Mouse (Mus musculus): ENCODE data around the gene Lsp1. TPM values are rescaled to one million over a fixed set of nuclear protein-coding genes. Genes with fewer than 3 reads are reported as not detected.

Lsp1 gene
- polyA plus RNA-seq, 1 experiment = 48.0 TPM

DNA sequence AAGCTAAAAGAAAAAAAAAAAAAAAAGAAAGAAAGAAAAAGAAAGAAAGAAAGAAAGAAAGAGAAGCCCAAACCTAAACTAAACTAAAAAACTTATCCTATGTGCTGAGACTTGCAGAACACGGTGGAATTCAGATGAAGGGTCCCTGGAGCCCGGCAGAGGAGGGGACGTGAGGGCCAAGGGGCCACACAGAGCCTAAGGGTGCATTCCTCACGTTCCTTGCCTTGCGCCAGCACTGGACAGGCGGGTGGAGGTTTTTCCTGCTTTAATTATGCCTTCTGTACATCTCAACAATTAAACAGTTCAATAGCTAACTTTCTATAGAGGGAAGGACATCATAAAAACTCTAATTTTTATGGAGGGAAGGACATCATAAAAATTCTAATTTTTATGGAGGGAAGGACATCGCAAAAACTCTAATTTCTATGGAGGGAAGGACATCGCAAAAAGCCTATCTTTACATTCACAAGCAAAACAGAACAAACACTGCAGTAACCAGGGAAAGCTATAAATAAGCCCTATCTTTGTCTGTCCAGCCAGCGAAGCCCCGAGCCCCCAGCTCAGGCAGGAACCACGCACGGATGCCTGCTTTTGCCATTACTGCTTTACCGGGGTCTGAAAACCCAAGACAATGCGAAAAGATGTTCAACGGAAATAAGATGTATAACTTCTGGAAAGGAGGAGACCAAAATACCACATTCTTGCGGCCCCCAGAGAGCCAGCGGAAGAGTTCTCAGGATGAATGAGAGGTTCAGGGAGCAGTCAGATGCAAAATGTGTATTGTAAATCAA, 62.8 kb downstream of the Lsp1 start:
- TF ChIP-seq POLR2A (IDR thresholded peaks at IDR 0.05; ENCODE audit: low read depth, low read length) (no peak), CTCF (IDR thresholded peaks at IDR 0.05; ENCODE audit: extremely low read depth, insufficient read length, insufficient replicate concordance, low read depth, low read length) (no peak)
- H3K27me3 ChIP-seq (ENCODE audit: control insufficient read depth, insufficient read depth, low read length) = peaks cover 7% of the 10 kb centered on the region; the same call in 1 of the 2 replicates
- H3K36me3 ChIP-seq (ENCODE audit: control insufficient read depth, insufficient read depth, low read length) = no peaks in the 10 kb centered on the region
- no peak overlapping the region for H3K27ac ChIP-seq (ENCODE audit: insufficient read depth, low read depth, low read length)
- no peaks in the 10 kb centered on the region for H3K4me1 ChIP-seq (ENCODE audit: control insufficient read depth, insufficient read depth, insufficient read length, low read length)
- 69% methylated on average over 17 of the region's 17 CpGs for WGBS
- no peak overlapping the region for H3K4me3 ChIP-seq (ENCODE audit: low read depth, low read length)

DNA sequence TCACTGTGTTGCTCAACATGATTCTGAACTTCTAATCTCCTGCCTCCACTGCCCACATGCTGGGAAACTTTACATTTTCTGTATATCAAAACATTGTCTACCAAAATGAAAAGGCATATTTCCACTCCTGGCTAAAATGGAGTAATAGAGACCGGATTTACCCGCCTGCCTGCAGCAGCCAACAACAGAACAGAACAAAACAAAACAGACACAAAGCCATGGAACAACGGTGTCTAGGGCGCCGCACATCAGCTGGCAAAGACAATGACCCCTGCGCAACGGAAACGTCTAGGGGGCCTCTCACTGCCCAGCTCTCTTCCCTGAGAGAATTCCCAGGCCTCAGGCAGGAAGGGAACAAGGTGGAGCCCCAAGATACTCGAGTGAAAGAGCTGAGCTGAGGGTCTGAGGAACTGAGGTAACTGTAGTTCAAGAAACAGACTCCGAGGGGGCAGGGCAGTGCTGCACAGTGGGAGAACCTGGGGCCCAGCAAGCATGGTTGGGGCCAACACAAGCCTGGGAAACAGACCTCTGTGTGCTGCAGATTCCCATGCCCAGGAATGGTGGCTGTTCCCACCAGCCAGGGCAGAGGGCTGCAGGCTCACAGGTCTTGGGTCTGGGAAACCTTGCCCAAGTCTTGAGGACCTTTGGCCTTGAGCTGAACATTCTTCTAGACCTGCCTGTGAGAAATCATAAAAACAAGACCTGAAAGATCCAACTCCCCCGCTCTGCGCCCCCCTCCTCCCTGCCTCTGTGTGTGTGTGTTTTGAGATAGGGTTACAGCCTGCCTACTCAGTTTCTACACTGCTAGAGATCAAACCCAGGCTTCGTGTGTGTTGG, 65.0 kb downstream of the Lsp1 start:
- Histone ChIP-seq H3K4me1 (ENCODE audit: control insufficient read depth, insufficient read depth, insufficient read length, low read length) (no peaks in the 10 kb centered on the region), H3K27ac (ENCODE audit: insufficient read depth, low read depth, low read length) (no peak overlapping the region)

DNA sequence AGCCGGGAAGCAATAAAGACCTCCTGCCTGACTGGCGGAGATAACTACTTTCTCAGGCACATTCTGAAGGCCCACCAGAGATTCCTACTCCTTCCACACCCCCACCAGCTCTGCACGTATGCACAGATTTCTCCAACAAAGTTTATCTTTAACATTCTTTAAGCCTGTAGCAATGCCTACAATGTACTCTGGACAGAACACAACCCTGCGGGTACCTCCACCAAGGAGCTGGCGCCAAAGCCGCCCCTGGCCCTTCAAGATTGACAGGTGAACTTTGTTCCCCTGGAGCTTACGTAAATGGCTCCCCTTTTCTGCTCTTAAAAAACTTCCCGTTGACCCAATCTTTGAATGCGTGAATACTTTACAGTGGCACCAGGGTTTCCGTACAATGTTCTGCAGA, 68.7 kb downstream of the Lsp1 start:
- Histone ChIP-seq H3K27ac (ENCODE audit: insufficient read depth, low read depth, low read length) (no peak overlapping the region), H3K4me3 (ENCODE audit: low read depth, low read length) (no peak overlapping the region), H3K4me1 (ENCODE audit: control insufficient read depth, insufficient read depth, insufficient read length, low read length) (peaks cover 10% of the 10 kb centered on the region), H3K36me3 (ENCODE audit: control insufficient read depth, insufficient read depth, low read length) (no peaks in the 10 kb centered on the region), H3K27me3 (ENCODE audit: control insufficient read depth, insufficient read depth, low read length) (peaks cover 11% of the 10 kb centered on the region)
- 32% methylated on average over 10 of the region's 10 CpGs for WGBS
- TF ChIP-seq POLR2A (IDR thresholded peaks at IDR 0.05; ENCODE audit: low read depth, low read length) = no peak
- TF ChIP-seq CTCF (IDR thresholded peaks at IDR 0.05; ENCODE audit: extremely low read depth, insufficient read length, insufficient replicate concordance, low read depth, low read length) = no peak

More for the DNA sequence above, 65.0 kb downstream of the Lsp1 start:
- Histone ChIP-seq H3K36me3 (ENCODE audit: control insufficient read depth, insufficient read depth, low read length) (no peaks in the 10 kb centered on the region), H3K4me3 (ENCODE audit: low read depth, low read length) (no peak overlapping the region), H3K27me3 (ENCODE audit: control insufficient read depth, insufficient read depth, low read length) (peaks cover 14% of the 10 kb centered on the region)
- TF ChIP-seq POLR2A (IDR thresholded peaks at IDR 0.05; ENCODE audit: low read depth, low read length) (no peak), CTCF (IDR thresholded peaks at IDR 0.05; ENCODE audit: extremely low read depth, insufficient read length, insufficient replicate concordance, low read depth, low read length) (no peak)
- 64% methylated on average over 13 of the region's 13 CpGs for WGBS

DNA sequence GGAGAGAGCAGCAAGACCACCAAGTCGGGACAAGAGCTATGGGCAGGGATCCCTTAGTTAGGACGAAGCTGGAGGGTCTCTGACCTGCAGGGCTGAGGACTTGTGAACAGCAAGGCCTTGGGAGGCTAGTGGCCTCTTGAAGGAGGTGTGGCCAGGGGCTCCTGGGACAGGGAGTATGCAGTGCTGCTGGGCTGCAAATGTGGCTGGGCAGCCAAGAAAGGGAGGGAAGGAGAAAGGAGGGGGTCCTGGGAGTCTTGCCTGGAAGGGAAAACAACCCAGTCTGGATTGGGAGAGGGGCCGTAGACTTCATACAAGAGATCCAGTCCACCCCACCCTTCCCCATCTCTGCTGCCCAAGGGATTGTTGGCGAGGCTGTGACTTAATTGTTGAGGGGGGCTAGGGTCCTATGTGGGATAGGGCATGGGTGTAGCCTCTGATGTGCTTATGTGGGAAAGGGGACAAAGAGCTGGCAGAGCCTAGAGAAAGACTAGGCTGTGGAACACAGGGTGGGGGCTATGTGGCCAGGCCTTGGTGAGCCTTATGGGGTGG, 71.4 kb downstream of the Lsp1 start:
- H3K4me1 ChIP-seq (ENCODE audit: control insufficient read depth, insufficient read depth, insufficient read length, low read length) = peaks cover 21% of the 10 kb centered on the region
- H3K27me3 ChIP-seq (ENCODE audit: control insufficient read depth, insufficient read depth, low read length) = peaks cover 8% of the 10 kb centered on the region
- WGBS = 90% methylated on average over 4 of the region's 4 CpGs
- no peak for TF ChIP-seq CTCF (IDR thresholded peaks at IDR 0.05; ENCODE audit: extremely low read depth, insufficient read length, insufficient replicate concordance, low read depth, low read length)
- no peak for TF ChIP-seq POLR2A (IDR thresholded peaks at IDR 0.05; ENCODE audit: low read depth, low read length)
- no peak overlapping the region for H3K27ac ChIP-seq (ENCODE audit: insufficient read depth, low read depth, low read length)
- no peaks in the 10 kb centered on the region for H3K36me3 ChIP-seq (ENCODE audit: control insufficient read depth, insufficient read depth, low read length)
- no peak overlapping the region for H3K4me3 ChIP-seq (ENCODE audit: low read depth, low read length)

DNA sequence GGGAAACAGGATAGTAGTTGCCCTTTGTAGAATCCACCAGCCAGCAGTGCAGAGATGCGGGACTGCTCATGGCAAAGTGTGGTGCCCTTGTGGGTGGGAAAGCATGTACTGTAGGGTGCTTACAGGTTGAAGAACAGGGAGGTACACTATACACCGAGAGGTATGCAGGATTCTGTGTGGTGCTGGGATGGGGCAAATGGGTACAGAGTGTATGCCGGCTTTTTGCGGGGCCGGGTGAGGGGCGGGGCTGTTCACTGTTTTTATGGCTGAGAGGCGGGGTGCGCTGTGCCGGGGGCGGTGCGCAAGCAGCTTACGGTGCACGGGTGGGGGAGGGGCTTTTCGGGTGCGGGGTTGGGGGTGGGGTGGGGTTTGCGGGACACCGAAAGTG, 72.1 kb downstream of the Lsp1 start, which contains the start of gene Mrpl23:
Gene Mrpl23, plus strand, starts transcription at position 16 of the 388 bp plus-strand sequence.
- Histone ChIP-seq H3K4me1 (ENCODE audit: control insufficient read depth, insufficient read depth, insufficient read length, low read length) (peaks cover 21% of the 10 kb centered on the region), H3K4me3 (ENCODE audit: low read depth, low read length) (peak within 1 kb of the TSS; percentile 98), H3K27me3 (ENCODE audit: control insufficient read depth, insufficient read depth, low read length) (peaks cover 8% of the 10 kb centered on the region), H3K27ac (ENCODE audit: insufficient read depth, low read depth, low read length) (peak within 1 kb of the TSS; percentile 18; the same call in 1 of the 2 replicates), H3K36me3 (ENCODE audit: control insufficient read depth, insufficient read depth, low read length) (peaks cover 1% of the 10 kb centered on the region; the same call in 1 of the 2 replicates)
- 5% methylated on average over 17 of the region's 17 CpGs for WGBS
- TF ChIP-seq POLR2A (IDR thresholded peaks at IDR 0.05; ENCODE audit: low read depth, low read length) (no peak), CTCF (IDR thresholded peaks at IDR 0.05; ENCODE audit: extremely low read depth, insufficient read length, insufficient replicate concordance, low read depth, low read length) (no peak)

- peak overlapping the region; percentile 98 for H3K4me3 ChIP-seq (ENCODE audit: low read depth, low read length)
- H3K27ac ChIP-seq (ENCODE audit: insufficient read depth, low read depth, low read length) = peak overlapping the region; percentile 18; the same call in 1 of the 2 replicates
- peaks cover 1% of the 10 kb centered on the region; the same call in 1 of the 2 replicates for H3K36me3 ChIP-seq (ENCODE audit: control insufficient read depth, insufficient read depth, low read length)
- peaks cover 8% of the 10 kb centered on the region for H3K27me3 ChIP-seq (ENCODE audit: control insufficient read depth, insufficient read depth, low read length)
- WGBS = 1% methylated on average over 44 of the region's 44 CpGs
- peaks cover 21% of the 10 kb centered on the region for H3K4me1 ChIP-seq (ENCODE audit: control insufficient read depth, insufficient read depth, insufficient read length, low read length)
- TF ChIP-seq CTCF (IDR thresholded peaks at IDR 0.05; ENCODE audit: extremely low read depth, insufficient read length, insufficient replicate concordance, low read depth, low read length) (peak; percentile 75), POLR2A (IDR thresholded peaks at IDR 0.05; ENCODE audit: low read depth, low read length) (peak; percentile 39; the same call in 1 of the 2 replicates)
Observed at GRCm38 (mm10) chr7:142533059-142533855, 72.6 kb downstream of the Lsp1 start.

Data from small intestine, adult 2 months (tissue).